Mouse (Mus musculus): ENCODE results near the gene Gm47289. TPM values are rescaled to one million over a fixed set of nuclear protein-coding genes. Genes with fewer than 3 reads are reported as not detected.

Gene Gm47289
- polyA plus RNA-seq, 1 experiment from 2014 or later = not detected

DNA sequence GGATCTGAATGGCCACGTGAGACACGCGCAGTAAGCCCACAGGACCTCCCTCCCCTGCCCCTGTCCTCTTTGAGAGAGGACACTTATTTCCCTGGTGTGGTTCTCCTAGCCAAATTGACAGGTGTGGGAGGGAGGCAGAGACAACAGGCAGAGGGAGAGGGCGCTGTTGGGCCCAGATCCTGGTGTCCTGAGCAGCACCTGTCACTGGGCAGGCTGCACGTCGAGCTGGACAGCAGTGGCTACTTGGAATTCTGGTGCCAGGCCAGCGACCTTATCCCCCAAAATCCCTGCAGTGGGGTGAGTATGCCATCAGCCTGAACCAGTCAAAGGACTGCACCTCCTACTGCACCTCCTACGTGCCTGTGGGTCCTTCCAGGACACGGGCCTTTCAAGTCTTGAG is 15.6 kb upstream of the Gm47289 start:
- no peak overlapping the region for H3K4me2 ChIP-seq
- H3K9ac ChIP-seq = no peak overlapping the region
- no peaks in the 10 kb centered on the region for H3K27me3 ChIP-seq (replicated peaks)
- H3K36me3 ChIP-seq = no peaks in the 10 kb centered on the region
- ATAC-seq (ENCODE audit: insufficient read depth, low FRiP score, low read depth) = no peak
- WGBS = 61% methylated on average over 9 of the region's 9 CpGs
- no peak overlapping the region for H3K27ac ChIP-seq
- no peaks in the 10 kb centered on the region for H3K4me1 ChIP-seq
- H3K9me3 ChIP-seq = no peaks in the 10 kb centered on the region
- H3K4me3 ChIP-seq (replicated peaks) = no peak overlapping the region

DNA sequence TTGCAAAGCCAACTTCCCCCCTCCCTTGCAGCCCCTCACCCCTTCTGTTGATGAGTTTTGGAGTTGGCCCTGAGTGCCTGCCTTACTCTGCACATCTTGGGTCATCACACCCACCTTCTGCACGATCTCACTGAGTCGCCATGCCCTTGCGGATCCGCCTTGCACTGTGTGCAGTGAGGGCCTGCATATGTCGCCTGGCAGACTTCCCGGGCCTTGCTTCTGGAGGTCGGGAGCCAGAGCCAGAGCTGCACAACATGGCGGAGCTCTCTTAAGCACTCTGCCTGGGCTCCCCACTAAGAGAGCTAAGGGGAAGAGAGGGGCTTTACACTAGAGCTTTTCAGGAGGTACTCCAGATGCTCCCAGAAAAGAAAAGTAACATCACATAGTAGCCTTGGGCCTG is 14.3 kb upstream of the Gm47289 start:
- H3K9me3 ChIP-seq = no peaks in the 10 kb centered on the region
- no peak overlapping the region for H3K9ac ChIP-seq
- no peak for ATAC-seq (ENCODE audit: insufficient read depth, low FRiP score, low read depth)
- no peak overlapping the region for H3K4me3 ChIP-seq (replicated peaks)
- H3K4me2 ChIP-seq = no peak overlapping the region
- 72% methylated on average over 8 of the region's 8 CpGs for WGBS
- no peaks in the 10 kb centered on the region for H3K27me3 ChIP-seq (replicated peaks)
- no peak overlapping the region for H3K27ac ChIP-seq
- no peaks in the 10 kb centered on the region for H3K4me1 ChIP-seq
- no peaks in the 10 kb centered on the region for H3K36me3 ChIP-seq

DNA sequence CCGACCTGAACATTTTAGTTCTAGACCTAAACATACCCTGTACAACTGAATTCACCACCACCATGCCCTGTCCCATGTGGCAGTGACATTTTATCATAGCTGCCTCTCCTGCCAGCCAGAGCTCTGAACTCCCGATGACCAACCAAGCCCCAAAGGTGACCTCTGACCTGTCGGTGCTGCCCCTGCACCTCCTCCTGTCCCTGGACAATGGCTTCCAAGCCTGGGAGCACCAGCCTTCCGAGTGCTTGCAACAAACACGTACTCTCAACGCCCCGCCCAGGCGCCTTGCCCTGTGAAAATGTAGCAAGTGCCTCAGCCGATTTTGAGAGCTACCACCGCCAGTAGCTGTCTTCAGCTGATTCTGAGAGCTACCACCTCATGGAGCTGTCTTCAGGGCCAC is 13.8 kb upstream of the Gm47289 start:
- H3K4me3 ChIP-seq (replicated peaks) = no peak overlapping the region
- WGBS = 62% methylated on average over 10 of the region's 10 CpGs
- no peaks in the 10 kb centered on the region for H3K36me3 ChIP-seq
- H3K4me2 ChIP-seq = no peak overlapping the region
- H3K27ac ChIP-seq = no peak overlapping the region
- no peak overlapping the region for H3K9ac ChIP-seq
- no peaks in the 10 kb centered on the region for H3K9me3 ChIP-seq
- ATAC-seq (ENCODE audit: insufficient read depth, low FRiP score, low read depth) = no peak
- H3K4me1 ChIP-seq = no peaks in the 10 kb centered on the region
- H3K27me3 ChIP-seq (replicated peaks) = no peaks in the 10 kb centered on the region

DNA sequence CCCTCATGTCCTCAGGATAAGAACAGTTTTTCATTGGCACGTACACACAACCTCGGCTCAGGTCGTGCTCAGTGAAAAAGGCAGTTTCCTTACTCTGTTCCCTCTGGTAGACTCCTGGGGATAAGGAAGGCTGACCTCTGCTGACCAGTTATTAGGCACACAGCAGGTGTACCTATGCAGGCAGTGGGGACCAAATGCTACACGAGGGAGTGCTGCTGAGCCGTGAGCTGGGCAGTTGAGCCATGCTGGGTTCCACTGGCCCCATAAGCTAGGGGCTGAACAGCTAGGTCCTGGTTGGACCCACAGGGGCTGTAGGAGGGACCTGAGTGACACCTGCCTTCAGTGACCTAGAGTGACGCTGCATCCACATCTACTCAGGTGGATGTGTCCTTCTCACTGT is 13.3 kb upstream of the Gm47289 start:
- Histone ChIP-seq H3K36me3 (no peaks in the 10 kb centered on the region), H3K27me3 (replicated peaks) (no peaks in the 10 kb centered on the region), H3K4me1 (no peaks in the 10 kb centered on the region), H3K27ac (no peak overlapping the region), H3K4me2 (no peak overlapping the region), H3K9ac (no peak overlapping the region), H3K9me3 (no peaks in the 10 kb centered on the region), H3K4me3 (replicated peaks) (no peak overlapping the region)
- ATAC-seq (ENCODE audit: insufficient read depth, low FRiP score, low read depth) = no peak
- WGBS = 61% methylated on average over 6 of the region's 6 CpGs

DNA sequence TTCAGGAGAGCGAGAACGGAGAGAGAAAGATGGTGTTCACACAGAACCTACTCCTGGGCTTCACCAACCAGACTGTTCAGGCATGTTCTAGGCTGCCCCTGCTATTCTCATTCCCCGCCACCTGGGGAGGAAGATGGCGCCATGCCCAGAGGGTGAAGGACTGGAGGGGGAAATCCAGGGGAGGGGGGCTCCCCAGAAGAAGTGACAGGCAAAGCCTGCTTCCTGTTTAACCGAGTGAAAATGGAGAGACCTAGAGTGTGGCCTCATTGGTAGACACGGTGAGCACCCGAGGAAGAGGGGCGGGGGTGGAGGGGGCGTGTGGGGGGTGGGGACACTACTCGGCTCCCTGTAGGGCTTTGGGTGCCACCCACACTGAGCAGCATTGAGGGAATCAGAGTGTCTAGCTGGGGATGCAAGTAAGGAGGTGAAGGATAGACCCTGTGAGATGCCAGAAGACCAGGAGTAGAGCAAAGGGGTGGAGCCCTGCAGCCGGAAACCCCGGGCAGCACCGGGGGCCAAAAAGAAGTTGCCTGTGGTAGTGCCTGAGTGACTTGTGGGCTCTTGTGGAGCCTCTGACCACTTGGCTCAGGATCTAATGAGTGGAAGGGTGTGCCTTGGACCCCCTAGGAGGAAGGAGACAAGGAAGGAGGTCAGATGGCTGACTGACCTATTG is 12.7 kb upstream of the Gm47289 start:
- H3K9ac ChIP-seq = no peak overlapping the region
- H3K36me3 ChIP-seq = no peaks in the 10 kb centered on the region
- H3K9me3 ChIP-seq = no peaks in the 10 kb centered on the region
- WGBS = 66% methylated on average over 13 of the region's 13 CpGs
- H3K27me3 ChIP-seq (replicated peaks) = no peaks in the 10 kb centered on the region
- no peak overlapping the region for H3K4me3 ChIP-seq (replicated peaks)
- no peaks in the 10 kb centered on the region for H3K4me1 ChIP-seq
- ATAC-seq (ENCODE audit: insufficient read depth, low FRiP score, low read depth) = no peak
- H3K4me2 ChIP-seq = no peak overlapping the region
- H3K27ac ChIP-seq = no peak overlapping the region

DNA sequence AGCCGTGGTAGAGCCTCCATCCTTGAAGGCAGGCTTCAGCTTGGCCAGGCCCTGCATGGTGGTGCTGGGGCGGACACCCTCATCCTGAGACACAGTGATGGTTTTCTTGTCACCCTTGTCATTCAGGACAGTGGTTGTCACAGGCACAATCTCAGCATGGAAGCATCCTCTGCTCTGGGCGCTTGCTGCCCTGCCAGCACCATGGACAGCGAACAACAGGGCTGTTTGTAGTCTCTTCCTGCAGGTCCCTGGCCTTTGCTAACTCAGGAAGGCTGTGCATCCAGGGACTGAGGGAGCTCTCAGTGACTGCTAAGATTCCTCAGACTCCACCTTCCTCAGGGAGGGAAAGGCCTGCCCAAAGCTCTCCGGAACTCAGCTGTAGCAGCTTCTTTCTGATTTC is 9.4 kb upstream of the Gm47289 start:
- 19% methylated on average over 5 of the region's 5 CpGs for WGBS
- Histone ChIP-seq H3K4me2 (no peak overlapping the region), H3K27ac (no peak overlapping the region), H3K4me1 (no peaks in the 10 kb centered on the region), H3K9ac (no peak overlapping the region), H3K4me3 (replicated peaks) (no peak overlapping the region), H3K9me3 (no peaks in the 10 kb centered on the region), H3K36me3 (no peaks in the 10 kb centered on the region), H3K27me3 (replicated peaks) (no peaks in the 10 kb centered on the region)
- ATAC-seq (ENCODE audit: insufficient read depth, low FRiP score, low read depth) = no peak

DNA sequence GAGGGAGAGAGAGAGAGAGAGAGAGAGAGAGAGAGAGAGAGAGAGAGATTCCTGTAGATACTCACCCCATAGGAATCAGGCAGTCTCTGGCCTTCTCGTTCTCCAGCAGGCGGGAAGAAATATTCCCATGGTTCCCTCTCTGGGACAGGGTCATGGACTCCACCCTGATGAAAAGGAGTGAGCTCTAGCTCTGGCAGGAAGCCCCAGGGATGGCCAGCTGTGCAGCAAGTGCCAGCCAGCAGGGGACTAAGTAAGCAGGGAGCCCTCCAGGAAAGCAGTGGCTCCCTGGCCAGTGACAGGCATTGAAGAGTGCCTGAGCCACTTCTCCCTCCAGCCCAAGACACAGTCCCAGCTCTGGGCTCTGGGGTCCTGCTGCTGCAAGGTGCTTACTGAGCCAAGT is 7.2 kb upstream of the Gm47289 start:
- 46% methylated on average over 2 of the region's 2 CpGs for WGBS

DNA sequence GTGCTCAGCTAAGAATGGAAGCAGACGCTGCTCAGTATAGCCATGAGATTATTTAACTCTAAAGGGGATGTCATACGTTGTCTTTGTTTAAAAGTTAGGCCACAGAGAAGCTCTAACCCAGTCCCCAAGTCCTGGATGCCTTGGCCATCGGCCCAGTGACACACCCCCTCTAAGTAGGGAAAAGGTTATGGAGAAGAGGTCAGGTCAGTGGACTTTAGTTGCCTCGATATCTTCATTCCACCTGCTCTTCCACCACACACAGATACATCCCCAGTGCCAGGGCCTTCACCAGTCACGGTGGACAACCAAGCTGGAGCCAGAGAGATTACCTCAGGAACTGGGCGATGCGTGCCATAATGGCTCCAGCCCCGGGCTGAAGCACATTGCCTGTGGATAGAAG is 3.5 kb upstream of the Gm47289 start:
- H3K27ac ChIP-seq = no peak overlapping the region
- H3K4me2 ChIP-seq = no peak overlapping the region
- peaks cover 3% of the 10 kb centered on the region; the same call in 1 of the 2 replicates for H3K4me1 ChIP-seq
- H3K9ac ChIP-seq = no peak overlapping the region
- H3K9me3 ChIP-seq = no peaks in the 10 kb centered on the region
- no peak overlapping the region for H3K4me3 ChIP-seq (replicated peaks)
- no peak for ATAC-seq (ENCODE audit: insufficient read depth, low FRiP score, low read depth)
- H3K27me3 ChIP-seq (replicated peaks) = 0 out of 2 replicates have a peak, but pooled peaks cover 4% of the 10 kb centered on the region
- WGBS = 76% methylated on average over 8 of the region's 8 CpGs
- no peaks in the 10 kb centered on the region for H3K36me3 ChIP-seq

More for the DNA sequence above, 7.2 kb upstream of the Gm47289 start:
- Histone ChIP-seq H3K9ac (no peak overlapping the region), H3K4me1 (peaks cover 2% of the 10 kb centered on the region; the same call in 1 of the 2 replicates), H3K27ac (no peak overlapping the region), H3K4me2 (no peak overlapping the region), H3K36me3 (no peaks in the 10 kb centered on the region), H3K27me3 (replicated peaks) (0 out of 2 replicates have a peak, but pooled peaks cover 4% of the 10 kb centered on the region), H3K9me3 (no peaks in the 10 kb centered on the region), H3K4me3 (replicated peaks) (no peak overlapping the region)
- no peak for ATAC-seq (ENCODE audit: insufficient read depth, low FRiP score, low read depth)

DNA sequence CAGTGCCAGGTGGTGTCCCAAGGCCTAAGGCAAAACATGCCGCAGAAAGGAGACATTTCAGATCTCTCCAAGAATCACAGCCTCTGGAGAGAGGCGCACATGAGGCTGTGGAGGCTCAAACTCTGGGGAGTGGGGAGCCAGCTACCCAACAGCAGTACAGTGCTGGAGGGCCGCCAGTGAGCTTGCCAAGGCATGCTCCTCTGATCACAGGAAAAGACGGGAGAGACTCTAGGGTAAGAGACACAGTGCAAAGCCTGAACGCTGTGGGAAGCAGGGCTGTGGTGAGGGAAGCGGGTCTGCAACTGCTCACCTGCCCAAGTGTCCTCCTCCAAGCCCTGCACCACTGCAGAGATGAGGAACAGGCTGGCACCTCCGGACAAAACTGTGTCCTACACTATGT is 3.1 kb upstream of the Gm47289 start:
- H3K27ac ChIP-seq = no peak overlapping the region
- peak overlapping the region; percentile 54; the same call in 1 of the 2 replicates for H3K4me3 ChIP-seq (replicated peaks)
- 46% methylated on average over 7 of the region's 7 CpGs for WGBS

DNA sequence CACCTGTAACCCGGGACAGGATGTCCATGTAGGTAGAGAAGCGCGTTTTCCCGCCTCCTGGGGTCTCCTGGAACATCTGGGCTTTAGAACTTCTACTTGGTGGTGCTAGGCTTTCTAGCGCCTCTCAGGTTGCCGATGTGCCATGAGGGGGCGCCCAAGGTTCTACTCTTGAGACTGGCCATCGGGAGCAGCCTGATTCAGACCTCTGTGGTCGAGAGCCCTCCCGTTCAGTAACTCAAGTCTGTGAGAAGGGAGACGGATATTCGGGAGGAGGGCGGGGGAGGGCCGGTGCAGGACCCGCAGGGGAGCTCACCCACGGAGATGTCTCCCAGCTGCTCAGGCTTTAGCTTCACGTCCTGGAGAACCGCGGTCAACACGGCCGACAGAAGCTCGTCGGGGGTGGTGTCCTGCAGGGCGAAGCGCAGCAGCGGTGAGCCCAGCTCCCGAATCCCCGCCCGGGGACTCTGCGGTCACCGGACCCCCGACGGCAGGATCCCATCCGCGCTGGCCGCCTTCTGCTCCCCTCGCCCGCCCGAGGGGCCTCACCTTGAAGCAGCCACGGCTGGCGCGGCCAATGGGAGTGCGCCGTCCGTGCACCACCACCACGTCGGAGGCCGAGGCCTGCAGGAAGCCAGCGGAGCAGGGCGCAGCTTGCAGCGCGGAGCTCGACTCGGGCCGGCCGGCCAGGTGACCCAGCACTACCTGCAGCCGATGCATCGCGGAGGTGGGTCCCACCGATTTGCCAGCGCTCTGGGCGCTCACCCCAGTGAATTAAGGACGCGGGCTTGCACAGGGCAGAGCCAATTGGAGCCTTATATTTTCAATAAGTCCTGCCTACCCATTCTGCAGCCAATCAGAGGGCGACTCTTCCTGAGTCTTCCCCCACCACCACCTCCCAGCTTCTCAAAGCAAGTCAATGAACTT is 2.4 kb upstream of the Gm47289 start, which contains the start of gene Acaa1b:
Gene Acaa1b, minus strand, starts transcription at position 816 of the 924 bp plus-strand sequence.
- no peaks in the 10 kb centered on the region for H3K9me3 ChIP-seq
- H3K9ac ChIP-seq = 0 out of 2 replicates have a peak within 1 kb of the TSS, but pooled peaks have one; percentile 9
- H3K36me3 ChIP-seq = no peaks in the 10 kb centered on the region
- H3K27ac ChIP-seq = no peak within 1 kb of the TSS
- under 1% methylated on average over 65 of the region's 65 CpGs for WGBS
- H3K27me3 ChIP-seq (replicated peaks) = 0 out of 2 replicates have a peak, but pooled peaks cover 4% of the 10 kb centered on the region
- H3K4me2 ChIP-seq = peak within 1 kb of the TSS; percentile 85
- ATAC-seq (ENCODE audit: insufficient read depth, low FRiP score, low read depth) = peak; percentile 75
- peaks cover 3% of the 10 kb centered on the region; the same call in 1 of the 2 replicates for H3K4me1 ChIP-seq
- peak within 1 kb of the TSS; percentile 54 for H3K4me3 ChIP-seq (replicated peaks)

More for the DNA sequence above, 3.1 kb upstream of the Gm47289 start:
- no peak for ATAC-seq (ENCODE audit: insufficient read depth, low FRiP score, low read depth)
- Histone ChIP-seq H3K9me3 (no peaks in the 10 kb centered on the region), H3K36me3 (no peaks in the 10 kb centered on the region), H3K9ac (no peak overlapping the region), H3K4me2 (peak overlapping the region; percentile 85; the same call in 1 of the 2 replicates), H3K27me3 (replicated peaks) (0 out of 2 replicates have a peak, but pooled peaks cover 4% of the 10 kb centered on the region), H3K4me1 (peaks cover 3% of the 10 kb centered on the region; the same call in 1 of the 2 replicates)

DNA sequence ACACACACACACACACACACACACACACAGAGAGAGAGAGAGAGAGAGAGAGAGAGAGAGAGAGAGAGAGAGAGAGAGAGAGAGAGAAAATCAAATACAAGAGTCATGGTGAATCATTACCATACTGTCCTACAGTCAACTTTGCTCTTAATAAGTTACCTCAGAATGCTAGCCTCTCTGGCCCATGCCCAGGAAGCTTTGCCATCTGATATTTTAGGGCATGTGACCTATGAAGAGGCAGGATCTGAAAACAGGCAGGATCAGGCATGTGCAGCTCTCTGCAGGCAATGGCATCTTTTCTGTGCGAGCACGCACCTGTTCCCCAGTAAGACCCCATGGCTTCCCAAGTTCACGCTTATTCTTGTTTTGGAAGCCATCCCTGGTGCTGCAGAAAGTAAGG is 1.7 kb downstream of the Gm47289 start:
- ATAC-seq (ENCODE audit: insufficient read depth, low FRiP score, low read depth) = no peak
- WGBS = 79% methylated on average over 3 of the region's 3 CpGs
- no peak overlapping the region for H3K9ac ChIP-seq

DNA sequence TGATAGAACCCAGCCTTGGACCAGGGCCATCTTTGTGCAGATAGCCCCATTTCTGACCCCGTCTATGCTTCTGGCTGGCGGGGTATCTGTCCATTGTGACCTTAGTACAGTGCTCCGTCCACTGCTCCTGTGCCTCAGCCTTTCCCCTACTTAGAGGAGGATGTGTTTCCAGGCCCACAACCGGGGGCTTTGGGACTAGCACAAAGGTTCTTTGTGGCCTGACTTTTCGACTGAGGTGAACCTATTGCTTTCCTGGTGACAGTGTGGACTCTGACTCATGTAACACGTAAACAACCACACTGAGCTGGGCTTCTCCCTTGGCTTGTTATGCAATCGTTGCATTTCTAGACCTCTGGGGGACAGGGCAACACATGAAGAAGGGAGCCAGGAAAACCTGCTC is 5.8 kb downstream of the Gm47289 start:
- H3K9me3 ChIP-seq = no peaks in the 10 kb centered on the region
- H3K36me3 ChIP-seq = no peaks in the 10 kb centered on the region
- no peak overlapping the region for H3K9ac ChIP-seq
- no peak for ATAC-seq (ENCODE audit: insufficient read depth, low FRiP score, low read depth)
- H3K4me2 ChIP-seq = no peak overlapping the region
- no peaks in the 10 kb centered on the region for H3K4me1 ChIP-seq
- H3K4me3 ChIP-seq (replicated peaks) = no peak overlapping the region
- no peak overlapping the region for H3K27ac ChIP-seq
- WGBS = 79% methylated on average over 7 of the region's 7 CpGs
- H3K27me3 ChIP-seq (replicated peaks) = no peaks in the 10 kb centered on the region

More for the DNA sequence above, 1.7 kb downstream of the Gm47289 start:
- Histone ChIP-seq H3K4me1 (peaks cover 3% of the 10 kb centered on the region; the same call in 1 of the 2 replicates), H3K4me2 (no peak overlapping the region), H3K27ac (no peak overlapping the region), H3K9me3 (no peaks in the 10 kb centered on the region), H3K4me3 (replicated peaks) (no peak overlapping the region), H3K36me3 (no peaks in the 10 kb centered on the region), H3K27me3 (replicated peaks) (0 out of 2 replicates have a peak, but pooled peaks cover 4% of the 10 kb centered on the region)
